Mouse (Mus musculus): ENCODE measurements around the gene Rap1gap2.

- TF ChIP-seq CTCF (IDR thresholded peaks at IDR 0.05; ENCODE audit: control insufficient read depth, insufficient read depth, low read length) (no peak), POLR2A (IDR thresholded peaks at IDR 0.05; ENCODE audit: borderline replicate concordance, control insufficient read depth, low read depth, low read length) (no peak)
Measured at GRCm38 (mm10) chr11:74485435-74486217, 125.1 kb downstream of the Rap1gap2 start.
